Mouse (Mus musculus): ENCODE measurements at regions not wholly inside any gene's neighbourhood (a gene's known extent, or its start where the extent isn't known, plus 50 kb on each side); places are given as distances from the start of the nearest gene placed in this dataset.

DNA sequence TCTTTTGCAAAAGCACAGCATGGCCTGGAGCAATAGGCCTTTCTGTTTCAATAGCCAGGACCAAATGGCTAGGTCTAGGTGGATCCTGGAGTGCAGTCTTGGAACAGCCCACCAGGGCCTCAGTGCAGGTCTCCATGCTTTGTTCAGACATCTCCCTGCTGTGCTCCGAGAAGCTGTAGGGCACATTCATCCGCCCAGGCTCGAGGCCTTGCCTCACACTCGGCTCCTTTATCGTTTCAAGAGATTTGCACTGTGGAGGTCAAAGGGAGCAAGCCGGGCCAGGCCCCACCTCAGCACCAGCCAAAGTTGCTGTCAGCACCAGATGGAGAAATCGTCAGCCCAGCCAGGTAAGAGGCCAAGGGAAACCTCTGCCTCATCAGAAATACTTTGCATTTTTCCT, 160.3 kb downstream of the Gm10260 start:
- Histone ChIP-seq H3K4me1 (ENCODE audit: control insufficient read depth, insufficient read depth, insufficient read length) (no peaks in the 10 kb centered on the region), H3K27me3 (ENCODE audit: control insufficient read depth, insufficient read depth, low read length) (no peaks in the 10 kb centered on the region), H3K4me3 (ENCODE audit: extremely low read depth, insufficient read depth, insufficient read length) (no peak overlapping the region), H3K27ac (ENCODE audit: insufficient read depth, low read length) (no peak overlapping the region), H3K36me3 (ENCODE audit: control insufficient read depth, insufficient read depth, low read length) (no peaks in the 10 kb centered on the region)
- TF ChIP-seq CTCF (IDR thresholded peaks at IDR 0.05; ENCODE audit: extremely low read depth, insufficient read depth, insufficient read length, insufficient replicate concordance) (no peak), POLR2A (IDR thresholded peaks at IDR 0.05; ENCODE audit: low read depth, low read length) (no peak)
- WGBS: 93% methylated on average over 7 of the region's 7 CpGs
- DNase-seq (ENCODE audit: low read depth in 1 of 2, low spot score in 2 of 2): no peak

DNA sequence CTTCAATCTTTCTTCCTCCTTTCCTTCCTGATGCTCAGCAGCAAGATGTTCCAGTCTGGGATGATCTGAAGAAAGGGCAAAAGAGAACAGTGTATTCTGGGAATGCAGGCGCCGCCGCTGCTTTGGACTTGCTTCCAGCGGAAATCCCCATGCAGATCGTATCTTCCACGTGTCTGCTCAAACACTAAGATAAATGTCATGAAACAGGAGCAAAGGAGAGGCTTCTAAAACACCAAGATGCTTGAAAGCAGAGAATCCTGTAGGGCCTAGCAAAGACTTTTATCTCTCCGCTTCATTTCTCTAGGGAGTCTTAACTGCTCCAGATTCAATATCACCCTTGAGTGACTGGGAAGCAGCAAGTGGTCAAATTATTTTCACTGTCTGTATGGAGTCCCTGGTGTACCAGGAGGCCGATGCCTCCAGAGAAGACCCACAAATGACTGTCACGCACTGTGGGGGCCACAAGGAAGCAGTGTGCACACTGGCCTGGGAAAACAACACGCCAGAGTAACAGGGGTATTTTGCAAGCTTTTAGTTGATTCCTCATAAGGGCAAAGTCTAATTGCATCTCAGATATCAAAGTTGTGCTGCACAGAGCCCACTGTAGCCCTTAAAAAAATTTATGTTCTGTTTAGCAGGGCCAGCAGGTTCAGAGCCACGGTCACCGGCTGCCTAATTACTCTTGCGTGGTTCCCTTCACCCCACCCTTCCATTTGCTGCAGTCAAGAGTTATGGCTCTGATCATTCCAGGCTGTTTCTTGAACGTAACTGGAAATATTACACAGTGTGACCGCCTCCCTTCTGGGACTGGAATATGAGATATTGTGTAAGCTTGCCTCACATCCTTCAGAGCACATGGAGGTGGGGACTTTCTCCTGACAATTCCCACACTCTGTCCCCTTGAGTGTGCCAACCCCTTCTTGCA, 161.7 kb downstream of the Gm10260 start:
- DNase-seq (ENCODE audit: low read depth in 1 of 2, low spot score in 2 of 2): no peak
- H3K27me3 ChIP-seq (ENCODE audit: control insufficient read depth, insufficient read depth, low read length): no peaks in the 10 kb centered on the region
- TF ChIP-seq POLR2A (IDR thresholded peaks at IDR 0.05; ENCODE audit: low read depth, low read length) (no peak), CTCF (IDR thresholded peaks at IDR 0.05; ENCODE audit: extremely low read depth, insufficient read depth, insufficient read length, insufficient replicate concordance) (no peak)
- H3K4me3 ChIP-seq (ENCODE audit: extremely low read depth, insufficient read depth, insufficient read length): no peak overlapping the region
- WGBS: 88% methylated on average over 15 of the region's 15 CpGs
- H3K4me1 ChIP-seq (ENCODE audit: control insufficient read depth, insufficient read depth, insufficient read length): no peaks in the 10 kb centered on the region
- no peaks in the 10 kb centered on the region for H3K36me3 ChIP-seq (ENCODE audit: control insufficient read depth, insufficient read depth, low read length)
- H3K27ac ChIP-seq (ENCODE audit: insufficient read depth, low read length): no peak overlapping the region

DNA sequence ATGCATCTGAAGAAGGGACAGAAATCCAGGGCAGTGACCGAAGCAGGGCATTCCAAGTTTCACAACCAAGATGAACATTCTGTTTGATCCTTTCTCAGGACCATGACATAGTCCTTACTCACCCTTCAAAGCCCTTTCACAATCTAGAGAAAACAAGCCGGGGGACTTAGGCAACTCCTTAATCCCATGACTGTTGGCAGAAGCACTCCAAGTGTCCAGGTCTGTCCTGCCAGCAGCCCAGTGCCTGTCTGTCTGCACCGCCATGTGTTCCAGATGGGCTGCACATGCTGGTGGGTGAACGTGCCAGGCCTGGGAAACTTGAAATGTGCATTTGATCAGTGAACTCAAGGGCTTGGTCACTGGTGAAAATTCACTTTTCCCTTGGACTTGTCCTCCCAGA, 165.6 kb downstream of the Gm10260 start:
- Histone ChIP-seq H3K4me3 (ENCODE audit: extremely low read depth, insufficient read depth, insufficient read length) (no peak overlapping the region), H3K36me3 (ENCODE audit: control insufficient read depth, insufficient read depth, low read length) (no peaks in the 10 kb centered on the region), H3K27ac (ENCODE audit: insufficient read depth, low read length) (no peak overlapping the region), H3K4me1 (ENCODE audit: control insufficient read depth, insufficient read depth, insufficient read length) (no peaks in the 10 kb centered on the region), H3K27me3 (ENCODE audit: control insufficient read depth, insufficient read depth, low read length) (no peaks in the 10 kb centered on the region)
- DNase-seq (ENCODE audit: low read depth in 1 of 2, low spot score in 2 of 2): no peak
- no peak for TF ChIP-seq CTCF (IDR thresholded peaks at IDR 0.05; ENCODE audit: extremely low read depth, insufficient read depth, insufficient read length, insufficient replicate concordance)
- TF ChIP-seq POLR2A (IDR thresholded peaks at IDR 0.05; ENCODE audit: low read depth, low read length): no peak
- 85% methylated on average over 4 of the region's 4 CpGs for WGBS

DNA sequence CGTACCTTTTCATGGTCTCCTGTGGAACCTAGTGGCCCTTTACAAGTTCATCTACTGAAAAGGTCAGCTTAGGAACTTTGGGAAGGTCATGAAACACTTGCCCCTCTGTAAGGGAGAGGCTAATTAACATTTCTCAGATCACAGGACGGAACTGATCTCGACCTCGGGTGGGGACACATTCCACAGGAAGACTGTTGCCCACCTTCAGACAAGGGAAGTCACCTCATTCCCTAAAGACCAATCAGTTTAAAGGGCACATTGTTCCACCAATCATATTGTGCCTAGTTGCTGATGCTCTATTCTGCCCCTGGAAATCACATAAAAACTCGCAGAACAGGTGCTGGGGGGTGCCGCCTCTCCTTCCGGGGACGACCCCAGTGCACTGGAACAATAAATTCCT, 170.8 kb downstream of the Gm10260 start:
- no peak for DNase-seq (ENCODE audit: low read depth in 1 of 2, low spot score in 2 of 2)
- TF ChIP-seq POLR2A (IDR thresholded peaks at IDR 0.05; ENCODE audit: low read depth, low read length) (no peak), CTCF (IDR thresholded peaks at IDR 0.05; ENCODE audit: extremely low read depth, insufficient read depth, insufficient read length, insufficient replicate concordance) (no peak)
- WGBS: 94% methylated on average over 8 of the region's 8 CpGs

DNA sequence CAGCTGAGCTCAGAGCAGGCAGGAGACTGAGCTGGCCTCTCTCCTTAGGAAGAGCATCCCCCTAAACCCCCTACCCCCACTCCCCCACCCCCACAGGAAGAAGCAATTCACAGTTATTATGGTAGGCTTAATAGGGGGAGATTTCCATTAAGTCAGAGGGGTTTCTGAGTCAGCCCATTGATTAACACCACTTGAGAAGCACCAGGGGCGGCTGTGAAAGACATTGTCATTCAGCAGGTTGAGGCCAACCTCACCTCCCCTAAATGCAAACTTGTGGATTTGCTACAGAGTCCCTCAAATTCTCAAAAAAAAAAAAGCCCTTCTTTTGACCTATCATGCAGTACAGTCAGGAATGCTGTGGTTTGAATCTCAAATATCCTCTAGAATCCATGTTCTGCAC, 172.3 kb downstream of the Gm10260 start:
- Histone ChIP-seq H3K27me3 (ENCODE audit: control insufficient read depth, insufficient read depth, low read length) (no peaks in the 10 kb centered on the region), H3K27ac (ENCODE audit: insufficient read depth, low read length) (no peak overlapping the region), H3K36me3 (ENCODE audit: control insufficient read depth, insufficient read depth, low read length) (no peaks in the 10 kb centered on the region), H3K4me3 (ENCODE audit: extremely low read depth, insufficient read depth, insufficient read length) (no peak overlapping the region), H3K4me1 (ENCODE audit: control insufficient read depth, insufficient read depth, insufficient read length) (no peaks in the 10 kb centered on the region)
- TF ChIP-seq CTCF (IDR thresholded peaks at IDR 0.05; ENCODE audit: extremely low read depth, insufficient read depth, insufficient read length, insufficient replicate concordance): no peak
- TF ChIP-seq POLR2A (IDR thresholded peaks at IDR 0.05; ENCODE audit: low read depth, low read length): no peak
- 90% methylated on average over 1 of the region's 1 CpGs for WGBS
- no peak for DNase-seq (ENCODE audit: low read depth in 1 of 2, low spot score in 2 of 2)

More for the DNA sequence above, 170.8 kb downstream of the Gm10260 start:
- Histone ChIP-seq H3K4me1 (ENCODE audit: control insufficient read depth, insufficient read depth, insufficient read length) (no peaks in the 10 kb centered on the region), H3K27ac (ENCODE audit: insufficient read depth, low read length) (no peak overlapping the region), H3K27me3 (ENCODE audit: control insufficient read depth, insufficient read depth, low read length) (no peaks in the 10 kb centered on the region), H3K36me3 (ENCODE audit: control insufficient read depth, insufficient read depth, low read length) (no peaks in the 10 kb centered on the region), H3K4me3 (ENCODE audit: extremely low read depth, insufficient read depth, insufficient read length) (no peak overlapping the region)

DNA sequence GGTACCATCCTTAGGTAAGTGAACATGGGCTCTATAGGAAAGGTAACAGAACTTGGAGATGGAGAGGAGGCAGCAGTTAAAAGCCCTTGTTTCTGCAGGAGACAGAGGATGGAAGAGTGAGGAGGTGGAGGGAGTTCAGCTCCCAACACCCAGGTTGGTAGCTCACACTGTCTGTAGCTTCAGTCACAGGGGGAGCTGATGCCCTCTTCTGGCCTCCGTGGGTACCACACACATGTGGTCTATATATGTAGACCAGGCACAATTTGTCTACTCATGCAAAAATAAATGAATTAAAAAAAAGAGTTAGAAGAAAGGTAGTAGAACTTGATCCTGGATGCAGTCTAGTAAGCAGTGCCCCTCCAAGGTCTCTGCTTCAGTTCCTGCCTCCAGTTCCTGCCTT, 173.3 kb downstream of the Gm10260 start:
- no peak overlapping the region for H3K27ac ChIP-seq (ENCODE audit: insufficient read depth, low read length)
- H3K36me3 ChIP-seq (ENCODE audit: control insufficient read depth, insufficient read depth, low read length): no peaks in the 10 kb centered on the region
- no peaks in the 10 kb centered on the region for H3K27me3 ChIP-seq (ENCODE audit: control insufficient read depth, insufficient read depth, low read length)
- H3K4me3 ChIP-seq (ENCODE audit: extremely low read depth, insufficient read depth, insufficient read length): no peak overlapping the region
- DNase-seq (ENCODE audit: low read depth in 1 of 2, low spot score in 2 of 2): no peak
- no peak for TF ChIP-seq POLR2A (IDR thresholded peaks at IDR 0.05; ENCODE audit: low read depth, low read length)
- TF ChIP-seq CTCF (IDR thresholded peaks at IDR 0.05; ENCODE audit: extremely low read depth, insufficient read depth, insufficient read length, insufficient replicate concordance): no peak
- H3K4me1 ChIP-seq (ENCODE audit: control insufficient read depth, insufficient read depth, insufficient read length): no peaks in the 10 kb centered on the region
- WGBS: 100% methylated on average over 1 of the region's 1 CpGs

DNA sequence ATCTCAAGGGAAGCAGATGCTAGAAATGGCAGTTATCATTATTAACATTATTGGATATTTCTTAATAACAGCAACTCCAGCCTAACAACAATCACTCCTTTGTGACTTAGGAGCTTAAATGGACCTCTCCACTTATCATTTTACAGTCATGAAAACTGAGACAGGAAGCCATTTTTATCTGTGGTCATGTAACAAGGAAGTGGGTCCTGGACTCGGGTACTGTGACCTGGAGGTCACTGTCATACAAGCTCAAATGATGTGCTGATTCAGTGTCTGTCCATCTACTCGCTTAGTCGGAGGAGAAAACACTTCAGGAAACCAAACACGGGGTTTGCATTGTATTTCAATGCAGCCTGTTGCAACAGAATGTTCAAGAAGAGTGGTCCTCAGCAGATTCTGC, 176.4 kb downstream of the Gm10260 start:
- Histone ChIP-seq H3K4me3 (ENCODE audit: extremely low read depth, insufficient read depth, insufficient read length) (no peak overlapping the region), H3K4me1 (ENCODE audit: control insufficient read depth, insufficient read depth, insufficient read length) (no peaks in the 10 kb centered on the region), H3K27me3 (ENCODE audit: control insufficient read depth, insufficient read depth, low read length) (no peaks in the 10 kb centered on the region), H3K36me3 (ENCODE audit: control insufficient read depth, insufficient read depth, low read length) (no peaks in the 10 kb centered on the region), H3K27ac (ENCODE audit: insufficient read depth, low read length) (no peak overlapping the region)
- WGBS: 22% methylated on average over 4 of the region's 4 CpGs
- TF ChIP-seq CTCF (IDR thresholded peaks at IDR 0.05; ENCODE audit: extremely low read depth, insufficient read depth, insufficient read length, insufficient replicate concordance) (no peak), POLR2A (IDR thresholded peaks at IDR 0.05; ENCODE audit: low read depth, low read length) (no peak)
- DNase-seq (ENCODE audit: low read depth in 1 of 2, low spot score in 2 of 2): no peak
